Mouse (Mus musculus) CH12.LX (cell line): ENCODE measurements around the gene Enah.

Experiments used
- CTCF ChIP-seq, 2 experiments: IDR thresholded peaks in 1 of 2; conservative IDR thresholded peaks in 1 of 2; 2 replicates each; pipeline ENCODE4 v1.5.1; 2011 to 2012; ENCODE audit warnings: low read depth in 2 of 2, low read length in 2 of 2, improper control_type of control experiment in 1 of 2, inconsistent platforms in 1 of 2, mild to moderate bottlenecking in 1 of 2, moderate library complexity in 1 of 2
- EP300 ChIP-seq: IDR thresholded peaks from 2 replicates; pipeline ENCODE4 v1.6.1; 2011; ENCODE audit warnings: low read length, improper control_type of control experiment
- GABPA ChIP-seq: IDR thresholded peaks from 2 replicates; pipeline ENCODE4 v1.6.1; 2012; ENCODE audit warnings: low read depth, low read length, improper control_type of control experiment, inconsistent platforms; ENCODE audit not compliant: insufficient replicate concordance
- JUN ChIP-seq: IDR thresholded peaks from 2 replicates; pipeline ENCODE4 v1.6.1; 2011; ENCODE audit warnings: low read depth, mild to moderate bottlenecking, low read length, improper control_type of control experiment, moderate library complexity; ENCODE audit not compliant: insufficient read depth
- RCOR1 ChIP-seq: conservative IDR thresholded peaks from 2 replicates; pipeline ENCODE4 v1.6.1; 2012; ENCODE audit warnings: low read depth, mild to moderate bottlenecking, inconsistent platforms, low read length, improper control_type of control experiment
- TBP ChIP-seq: conservative IDR thresholded peaks from 2 replicates; pipeline ENCODE4 v1.6.1; 2011; ENCODE audit warnings: low read depth, low read length, improper control_type of control experiment
- UBTF ChIP-seq: IDR thresholded peaks from 2 replicates; pipeline ENCODE4 v1.6.1; 2012; ENCODE audit warnings: low read depth, mild to moderate bottlenecking, inconsistent platforms, low read length, improper control_type of control experiment, moderate library complexity
- USF2 ChIP-seq: conservative IDR thresholded peaks from 2 replicates; pipeline ENCODE4 v1.6.1; 2011; ENCODE audit warnings: low read depth, low read length, improper control_type of control experiment
- ZKSCAN1 ChIP-seq: IDR thresholded peaks from 2 replicates; pipeline ENCODE4 v1.6.1; 2012; ENCODE audit warnings: low read depth, inconsistent platforms, low read length, improper control_type of control experiment, borderline replicate concordance
- ZMIZ1 ChIP-seq: IDR thresholded peaks from 2 replicates; pipeline ENCODE4 v1.6.1; 2012; ENCODE audit warnings: low read depth, mild to moderate bottlenecking, inconsistent platforms, low read length, improper control_type of control experiment
- ZNF384 ChIP-seq: IDR thresholded peaks from 2 replicates; pipeline ENCODE4 v1.6.1; 2012; ENCODE audit warnings: low read depth, low read length, improper control_type of control experiment, inconsistent platforms

DNA sequence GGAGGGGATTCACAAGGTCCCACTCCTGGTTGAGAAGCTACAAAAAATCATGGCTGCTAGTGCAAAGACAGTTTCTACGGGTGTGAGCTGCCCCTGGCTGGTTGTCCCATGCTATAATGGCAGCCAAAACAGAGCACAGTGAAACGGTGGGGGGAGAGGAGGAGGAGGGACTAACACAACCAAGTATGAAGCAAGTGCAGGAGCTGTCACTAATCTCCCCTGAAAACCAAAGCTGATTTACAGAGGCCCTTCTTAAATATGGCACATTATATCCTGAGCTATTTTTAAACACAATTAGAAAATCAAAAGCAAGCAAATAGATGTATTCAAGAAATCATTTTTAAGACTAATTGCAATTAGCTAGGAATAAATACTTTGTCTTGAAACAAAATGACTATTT, 32.6 kb downstream of the Enah start:
- TF ChIP-seq USF2, result no peak
- TF ChIP-seq CTCF (conservative IDR thresholded peaks at IDR 0.05 in 1 of 2, IDR thresholded peaks at IDR 0.05 in 1 of 2; ENCODE audit: low read depth in 2 of 2, low read length in 2 of 2), result no peak
- TF ChIP-seq RCOR1, result no peak
- TF ChIP-seq ZKSCAN1, result no peak
- no peak for TF ChIP-seq UBTF
- no peak for TF ChIP-seq EP300
- TF ChIP-seq JUN, result no peak
- no peak for TF ChIP-seq TBP
- no peak for TF ChIP-seq ZMIZ1
- TF ChIP-seq GABPA, result no peak
- TF ChIP-seq ZNF384, result no peak
